Mouse (Mus musculus) layer of hippocampus, postnatal 25 days (tissue): ENCODE data around the gene Mrpl12. TPM values are rescaled to one million over a fixed set of nuclear protein-coding genes. Genes with fewer than 3 reads are reported as not detected.

Source experiments
- DNase-seq, 2 experiments: peaks; one replicate each; pipeline ENCODE4 v3.0.0; 2022; ENCODE audit warnings: mixed read lengths in 2 of 2, low spot score in 1 of 2; ENCODE audit errors: extremely low spot score in 1 of 2
- total RNA-seq, 2 experiments: library from RNA; stranded (reverse); gene quantifications; 2 replicates each; pipeline ENCODE4 v1.2.3; 2021

Gene Mrpl12
- total RNA-seq, 2 experiments from 2014 or later, result 60.9 to 72.0 TPM

- DNase-seq, result no peak
These were observed 49.7 kb downstream of the Mrpl12 start for GRCm38 (mm10) chr11:120534093-120534492.

GRCm38 (mm10) chr11:120535145-120535544 lies 50.7 kb downstream of the Mrpl12 start:
- DNase-seq, result no peak

GRCm38 (mm10) chr11:120535804-120536203 lies 51.4 kb downstream of the Mrpl12 start:
- no peak for DNase-seq

- DNase-seq, result no peak
These were observed 54.1 kb downstream of the Mrpl12 start for GRCm38 (mm10) chr11:120538485-120538884.

Other genes starting within 250 kb of the Mrpl12 start
- 1,000 to 10,000 TPM; 1,451 to 1,562 TPM for gene Actg1, start 136.1 kb upstream of the Mrpl12 start, total RNA-seq
- gene Fscn2, start 123.1 kb upstream of the Mrpl12 start, total RNA-seq, result under 1 TPM in 1 of 2 experiments, not detected in 1; 0.89 TPM
- gene Faap100, start 105.8 kb upstream of the Mrpl12 start, total RNA-seq, result 10 to 100 TPM; 16.2 to 17.1 TPM
- gene Nploc4, start 46.9 kb upstream of the Mrpl12 start, total RNA-seq, result 10 to 100 TPM; 62.4 to 63.0 TPM
- 1 to 10 TPM in 1 of 2 experiments, under 1 TPM in 1; 0.32 to 6.8 TPM for gene Tspan10, start 42.0 kb upstream of the Mrpl12 start, total RNA-seq
- gene Pde6g, start 31.1 kb upstream of the Mrpl12 start, total RNA-seq, result under 1 TPM; 0.56 to 0.59 TPM
- 10 to 100 TPM; 15.5 to 16.2 TPM for gene Oxld1, start 26.5 kb upstream of the Mrpl12 start, total RNA-seq
- 10 to 100 TPM; 23.6 to 26.8 TPM for gene Ccdc137, start 26.5 kb upstream of the Mrpl12 start, total RNA-seq
- gene Arl16, start 17.0 kb upstream of the Mrpl12 start, total RNA-seq, result 10 to 100 TPM; 50.8 to 53.8 TPM
- 10 to 100 TPM; 18.1 to 22.4 TPM for gene Slc25a10, start 7.2 kb downstream of the Mrpl12 start, total RNA-seq
- under 1 TPM; 0.15 to 0.19 TPM for gene Gcgr, start 46.1 kb downstream of the Mrpl12 start, total RNA-seq
- 10 to 100 TPM; 86.1 to 86.5 TPM for gene Mcrip1, start 65.1 kb downstream of the Mrpl12 start, total RNA-seq
- not detected for gene Ppp1r27, start 66.5 kb downstream of the Mrpl12 start, total RNA-seq
- 100 to 1,000 TPM; 127 to 136 TPM for gene P4hb, start 88.6 kb downstream of the Mrpl12 start, total RNA-seq
- 100 to 1,000 TPM; 306 to 324 TPM for gene Arhgdia, start 97.0 kb downstream of the Mrpl12 start, total RNA-seq
- 10 to 100 TPM; 61.7 to 67.4 TPM for gene Alyref, start 113.8 kb downstream of the Mrpl12 start, total RNA-seq
- gene Anapc11, start 113.8 kb downstream of the Mrpl12 start, total RNA-seq, result 100 to 1,000 TPM in 1 of 2 experiments, 10 to 100 TPM in 1; 87.2 to 109 TPM
- 1 to 10 TPM; 2.1 to 2.9 TPM for gene Npb, start 123.9 kb downstream of the Mrpl12 start, total RNA-seq
- 100 to 1,000 TPM; 133 to 162 TPM for gene Pcyt2, start 133.3 kb downstream of the Mrpl12 start, total RNA-seq
- gene Sirt7, start 140.6 kb downstream of the Mrpl12 start, total RNA-seq, result 10 to 100 TPM; 36.1 to 42.4 TPM
- 10 to 100 TPM; 68.9 to 83.2 TPM for gene Mafg, start 149.0 kb downstream of the Mrpl12 start, total RNA-seq
- 1 to 10 TPM; 4.3 to 4.9 TPM for gene Pycr1, start 159.2 kb downstream of the Mrpl12 start, total RNA-seq
- gene Myadml2, start 163.5 kb downstream of the Mrpl12 start, total RNA-seq, result 1 to 10 TPM; 2.5 to 3.5 TPM
- gene Notum, start 176.6 kb downstream of the Mrpl12 start, total RNA-seq, result 1 to 10 TPM; 4.5 to 8.2 TPM
- gene Aspscr1, start 188.4 kb downstream of the Mrpl12 start, total RNA-seq, result 10 to 100 TPM; 50.0 to 55.7 TPM
- 10 to 100 TPM; 20.1 to 21.9 TPM for gene Cenpx, start 229.1 kb downstream of the Mrpl12 start, total RNA-seq
- 10 to 100 TPM; 47.0 to 65.2 TPM for gene Lrrc45, start 229.3 kb downstream of the Mrpl12 start, total RNA-seq
- gene Rac3, start 236.9 kb downstream of the Mrpl12 start, total RNA-seq, result 10 to 100 TPM; 33.7 to 46.8 TPM
- gene Dcxr, start 242.7 kb downstream of the Mrpl12 start, total RNA-seq, result 10 to 100 TPM; 12.4 to 12.9 TPM
- gene Cbr2, start 247.5 kb downstream of the Mrpl12 start, total RNA-seq, result 1 to 10 TPM; 1.5 to 1.6 TPM